32 mouse cellular contexts compared by ENCODE assay signal in the genomic region with DNA sequence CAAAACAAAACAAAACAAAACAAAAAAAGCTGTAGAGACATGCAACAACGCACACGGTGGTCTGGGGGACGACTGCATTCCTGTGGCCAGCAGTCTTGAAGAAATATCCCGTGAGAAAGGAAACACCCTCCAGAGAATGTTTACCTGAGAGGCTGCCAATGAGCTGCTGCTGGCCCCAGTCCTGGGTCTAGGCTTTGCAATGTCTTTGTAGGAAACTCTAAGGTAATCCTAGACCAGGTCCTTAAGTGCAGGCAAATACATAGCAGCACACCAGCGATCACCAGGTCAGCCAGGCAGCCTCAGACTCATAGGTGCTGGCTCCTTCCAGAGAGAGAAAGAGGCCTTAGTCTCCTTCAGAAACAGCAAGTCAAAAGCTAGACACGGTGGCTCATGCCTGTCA. TPM values are rescaled to one million over a fixed set of nuclear protein-coding genes. Genes with fewer than 3 reads are reported as not detected.
DNase-seq lines count a peak whose midpoint lies in the region; ATAC-seq and TF ChIP-seq lines count a peak whose summit lies in the region.
"Had no signal": no experiment of that assay in that cellular context is flagged by ENCODE, and none has a peak within 500 bp of the region (broad histone marks: within the 10 kb centered on the region; RNA-seq: fewer than 3 reads in every experiment).

No protein-coding gene starts in this region.

- no peak for TF ChIP-seq CTCF in lung, embryonic 14.5 days (IDR thresholded peaks at IDR 0.05; ENCODE audit: low read depth)

- H3K9ac ChIP-seq in lung, embryonic 14.5 days: no peak overlapping the region
- H3K9ac ChIP-seq in hindbrain, embryonic 14.5 days: no peak overlapping the region
- H3K9ac ChIP-seq: forebrain, embryonic 12.5 days; forebrain, postnatal 0 days; heart, embryonic 15.5 days; intestine, embryonic 15.5 days; liver, embryonic 14.5 days had no signal

- no peaks in the 10 kb centered on the region for H3K27me3 ChIP-seq in lung, embryonic 14.5 days (ENCODE audit: insufficient read depth, low read length)
- H3K27me3 ChIP-seq in hindbrain, embryonic 14.5 days (ENCODE audit: control insufficient read depth, insufficient read depth, low read length): no peaks in the 10 kb centered on the region
- H3K27me3 ChIP-seq: forebrain, embryonic 12.5 days; heart, embryonic 15.5 days; intestine, embryonic 15.5 days had no signal

- no peaks in the 10 kb centered on the region for H3K9me3 ChIP-seq in lung, embryonic 14.5 days (ENCODE audit: low read depth, low read length)
- H3K9me3 ChIP-seq in hindbrain, embryonic 14.5 days (ENCODE audit: control insufficient read depth, low read length): no peaks in the 10 kb centered on the region
- H3K9me3 ChIP-seq: forebrain, embryonic 12.5 days; heart, embryonic 10.5 days; heart, embryonic 15.5 days; intestine, embryonic 15.5 days had no signal

- ATAC-seq in lung, embryonic 14.5 days (ENCODE audit: insufficient read depth): peak; percentile 49; the same call in 1 of the 2 replicates
- ATAC-seq in hindbrain, embryonic 14.5 days (ENCODE audit: low FRiP score): no peak
- ATAC-seq: forebrain, postnatal 0 days; hindbrain, postnatal 0 days; intestine, embryonic 15.5 days had no signal

- H3K27ac ChIP-seq in lung, embryonic 14.5 days (ENCODE audit: low read depth): no peak overlapping the region
- no peak overlapping the region for H3K27ac ChIP-seq in hindbrain, embryonic 14.5 days
- H3K27ac ChIP-seq: forebrain, embryonic 12.5 days; heart, embryonic 10.5 days; heart, embryonic 15.5 days; hindbrain, postnatal 0 days; intestine, embryonic 15.5 days; liver, embryonic 14.5 days had no signal

- 0 out of 2 replicates have a peak, but pooled peaks cover 4% of the 10 kb centered on the region for H3K4me1 ChIP-seq in lung, embryonic 14.5 days (ENCODE audit: insufficient read depth)
- H3K4me1 ChIP-seq in hindbrain, embryonic 14.5 days (replicated peaks; ENCODE audit: control insufficient read depth, insufficient read depth, low read length): no peaks in the 10 kb centered on the region
- H3K4me1 ChIP-seq: forebrain, embryonic 12.5 days; heart, embryonic 10.5 days; heart, embryonic 15.5 days; intestine, embryonic 15.5 days had no signal

- H3K4me2 ChIP-seq in lung, embryonic 14.5 days: no peak overlapping the region
- no peak overlapping the region for H3K4me2 ChIP-seq in hindbrain, embryonic 14.5 days (replicated peaks)
- H3K4me2 ChIP-seq: forebrain, embryonic 12.5 days; heart, embryonic 15.5 days; intestine, embryonic 15.5 days had no signal

- peak; percentile 9 for DNase-seq in embryo, embryonic 10.5 days (ENCODE audit: low spot score)
- DNase-seq in embryo, embryonic 10 days (ENCODE audit: low spot score): no peak
- DNase-seq in Muller cell, postnatal 12 days (ENCODE audit: inconsistent ontology term): peak; percentile 7
- peak; percentile 36 for DNase-seq in lung, embryonic 14.5 days
- DNase-seq in lung, postnatal 14 days: peak; percentile 23
- no peak for DNase-seq in right cerebral cortex, postnatal 10 days (ENCODE audit: low spot score in 2 of 2)
- DNase-seq in right cerebral cortex, adult 2 months (ENCODE audit: low spot score in 2 of 2): no peak
- DNase-seq in hindbrain, embryonic 14.5 days (ENCODE audit: low spot score): no peak
- DNase-seq: adrenal gland, postnatal 14 days; cerebellum, adult 11-12 months; cerebellum, adult 9-11 months; forebrain, postnatal 0 days; kidney, adult 2 months; kidney, postnatal 10 days; layer of hippocampus, postnatal 36 days; liver; midbrain, embryonic 14.5 days; right cerebral cortex, postnatal 4 days; thymus, adult 2 months; thymus, postnatal 36 days had no signal

- no peaks in the 10 kb centered on the region for H3K36me3 ChIP-seq in lung, embryonic 14.5 days (ENCODE audit: insufficient read depth)
- no peaks in the 10 kb centered on the region for H3K36me3 ChIP-seq in hindbrain, embryonic 14.5 days (replicated peaks; ENCODE audit: control insufficient read depth, insufficient read depth)
- H3K36me3 ChIP-seq: forebrain, embryonic 12.5 days; G1E; heart, embryonic 10.5 days; heart, embryonic 15.5 days; intestine, embryonic 15.5 days had no signal

- no peak overlapping the region for H3K4me3 ChIP-seq in lung, embryonic 14.5 days (ENCODE audit: low read depth, low read length)
- H3K4me3 ChIP-seq in hindbrain, embryonic 14.5 days (replicated peaks; ENCODE audit: low read length): no peak overlapping the region
- H3K4me3 ChIP-seq: erythroblast, embryonic 14.5 days; forebrain, embryonic 12.5 days; heart, embryonic 10.5 days; heart, embryonic 15.5 days; intestine, embryonic 15.5 days had no signal

- 19% methylated on average over 6 of the region's 6 CpGs for WGBS in lung, embryonic 14.5 days
- WGBS in hindbrain, embryonic 14.5 days: 54% methylated on average over 6 of the region's 6 CpGs

RNA-seq across cellular contexts. Expression of a gene that starts 56.0 kb away (rescaled TPM):
- 0.49 TPM in 1 of 2 replicates, not detected in the other for polyA plus RNA-seq in lung, embryonic 14.5 days (2014; fragmentation: Nextera tagmentation; extraction: Ambion mirVana)
- not detected in 2 replicates for polyA plus RNA-seq in hindbrain, embryonic 14.5 days (2014; fragmentation: Nextera tagmentation; extraction: Ambion mirVana)
- polyA plus RNA-seq: embryonic facial prominence, embryonic 11.5 days; erythroblast, embryonic 14.5 days; forebrain, embryonic 12.5 days; G1E; heart, embryonic 10.5 days; hindbrain, embryonic 11.5 days; limb, embryonic 11.5 days; liver, embryonic 14.5 days; midbrain, embryonic 14.5 days; spleen, adult 2 months had no signal

Comparison
In these comparisons a context has a peak if more than half of its experiments do, and no peak if none do; other contexts are left out.
1. DNase-seq: peak in embryo, embryonic 10.5 days (single experiment), Muller cell, postnatal 12 days (single experiment), lung, embryonic 14.5 days (single experiment) and lung, postnatal 14 days (single experiment); none in embryo, embryonic 10 days (single experiment), right cerebral cortex, postnatal 10 days (0 of 2), right cerebral cortex, adult 2 months (0 of 2) and hindbrain, embryonic 14.5 days (single experiment).